Mouse (Mus musculus): ENCODE results near the gene Reg4.
A peak's percentile ranks its signal among the peaks of the same experiment; 100 is the strongest.

Reg4 gene

DNA sequence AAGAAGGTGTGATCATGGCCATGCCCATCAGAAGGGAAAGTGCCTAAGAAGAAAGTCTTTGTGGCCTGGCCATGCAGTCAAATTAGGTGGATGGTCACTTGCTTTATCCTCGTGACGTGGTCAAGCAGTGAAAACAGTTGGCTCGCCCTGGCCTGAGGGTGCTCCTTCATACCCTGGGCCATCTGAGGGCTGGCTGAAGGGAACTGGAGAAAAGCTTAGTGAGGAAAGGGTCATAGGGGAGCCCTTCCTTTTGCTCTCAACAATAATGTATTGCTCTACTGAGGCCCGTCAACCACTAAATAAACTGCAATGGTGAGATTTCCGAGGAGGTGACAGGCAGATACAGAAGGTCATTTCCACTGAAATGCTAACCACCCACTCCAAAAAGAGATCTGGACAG lies 15.3 kb downstream of the Reg4 start:
- DNase-seq (ENCODE audit: low spot score), result no peak

- no peak for DNase-seq (ENCODE audit: low spot score)
Measured at GRCm38 (mm10) chr3:98238150-98238549, 16.2 kb downstream of the Reg4 start.

GRCm38 (mm10) chr3:98242051-98242450 lies 20.1 kb downstream of the Reg4 start:
- DNase-seq (ENCODE audit: low spot score), result no peak

DNA sequence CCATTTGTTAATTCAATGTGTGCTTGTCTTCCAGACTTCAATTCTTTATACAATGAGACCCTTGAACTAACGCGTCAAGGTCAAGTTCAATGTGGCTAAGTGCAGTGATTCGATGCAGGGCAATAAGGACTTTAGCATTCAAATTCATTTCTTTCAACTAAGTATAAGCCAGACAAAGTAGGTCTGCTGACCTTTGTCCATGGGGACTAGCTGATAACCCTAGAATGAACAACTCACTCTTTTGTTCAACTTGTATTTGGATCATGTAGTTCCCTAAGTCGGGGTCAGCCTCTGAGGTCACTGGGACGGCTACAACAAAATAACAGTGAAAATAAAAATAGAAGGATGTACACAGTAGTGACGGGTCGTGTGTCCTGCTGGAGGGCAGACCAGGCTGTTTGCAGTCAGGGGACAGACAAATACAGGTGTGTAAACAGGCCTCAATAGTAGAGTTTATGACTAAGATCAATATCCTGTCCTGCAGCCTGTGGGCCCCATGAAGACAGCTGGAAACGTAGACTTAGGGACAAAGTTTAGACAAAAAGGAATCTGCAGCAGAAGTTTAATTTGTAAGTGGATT lies 20.6 kb downstream of the Reg4 start:
- no peak for DNase-seq (ENCODE audit: low spot score)

- DNase-seq (ENCODE audit: low spot score), result no peak
Measured at GRCm38 (mm10) chr3:98245892-98246291, 23.9 kb downstream of the Reg4 start.

DNA sequence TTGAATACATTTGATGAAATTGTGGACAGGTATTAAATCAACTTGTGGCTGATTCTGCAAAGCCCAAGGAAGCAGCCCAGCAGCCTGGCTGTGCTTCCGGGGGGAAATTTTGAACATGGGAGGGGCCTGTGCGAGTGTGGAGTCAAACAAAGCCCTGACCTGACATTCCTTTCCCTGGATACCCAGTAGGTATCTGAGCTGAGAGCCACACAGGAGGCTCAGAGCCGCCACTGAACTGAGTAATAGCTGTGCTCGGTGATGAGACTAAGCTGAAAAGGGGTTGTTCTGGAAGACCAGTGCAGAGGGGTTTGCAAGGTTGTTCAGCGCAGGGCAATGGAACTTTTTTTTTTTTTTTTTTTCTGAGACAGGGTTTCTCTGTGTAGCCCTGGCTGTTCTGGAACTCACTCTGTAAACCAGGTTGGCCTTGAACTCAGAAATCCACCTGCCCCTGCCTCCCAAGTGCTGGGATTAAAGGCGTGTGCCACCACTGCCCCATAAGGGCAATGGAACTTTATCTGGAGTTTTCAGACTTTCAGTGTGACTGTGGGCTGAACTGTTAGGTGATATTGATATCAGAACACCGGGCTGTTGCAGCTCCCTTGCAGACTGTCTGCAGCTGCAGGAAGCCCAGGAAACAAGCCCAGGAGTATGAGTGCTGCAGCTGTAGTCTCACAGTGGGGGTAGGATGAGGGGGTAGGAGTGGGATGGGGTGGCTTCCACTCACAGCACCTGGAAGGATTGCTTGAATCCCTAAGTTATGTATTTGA lies 25.2 kb downstream of the Reg4 start:
- no peak for DNase-seq (ENCODE audit: low spot score)

GRCm38 (mm10) chr3:98249378-98249777 lies 27.4 kb downstream of the Reg4 start:
- DNase-seq (ENCODE audit: low spot score), result no peak

- no peak for DNase-seq (ENCODE audit: low spot score)
Measured at GRCm38 (mm10) chr3:98249833-98250448, 28.0 kb downstream of the Reg4 start.

DNA sequence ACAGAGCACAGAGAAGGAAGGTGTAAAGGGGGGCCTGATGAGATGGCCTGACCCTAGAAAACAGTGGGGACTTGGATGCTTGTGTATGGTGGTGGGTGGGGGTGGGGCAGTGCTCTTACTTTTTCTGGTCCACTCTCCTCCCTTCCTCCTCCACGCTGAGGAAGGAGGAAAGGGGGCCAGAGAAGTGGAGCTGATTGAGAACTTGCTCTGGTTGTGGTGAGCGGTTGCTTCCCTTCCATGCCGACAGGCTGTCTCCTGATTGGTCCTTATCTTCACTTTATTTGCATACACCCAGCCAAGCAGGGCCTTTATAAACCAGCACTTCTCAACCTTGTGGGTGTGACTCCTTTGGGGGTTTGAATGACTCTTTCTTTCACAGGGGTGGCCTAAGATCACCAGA lies 32.1 kb downstream of the Reg4 start:
- DNase-seq (ENCODE audit: low spot score), result no peak

- DNase-seq (ENCODE audit: low spot score), result no peak
Measured at GRCm38 (mm10) chr3:98254656-98255583, 33.0 kb downstream of the Reg4 start.

GRCm38 (mm10) chr3:98258723-98259122 lies 36.8 kb downstream of the Reg4 start:
- no peak for DNase-seq (ENCODE audit: low spot score)

- no peak for DNase-seq (ENCODE audit: low spot score)
Measured at GRCm38 (mm10) chr3:98259271-98259751, 37.4 kb downstream of the Reg4 start.

DNA sequence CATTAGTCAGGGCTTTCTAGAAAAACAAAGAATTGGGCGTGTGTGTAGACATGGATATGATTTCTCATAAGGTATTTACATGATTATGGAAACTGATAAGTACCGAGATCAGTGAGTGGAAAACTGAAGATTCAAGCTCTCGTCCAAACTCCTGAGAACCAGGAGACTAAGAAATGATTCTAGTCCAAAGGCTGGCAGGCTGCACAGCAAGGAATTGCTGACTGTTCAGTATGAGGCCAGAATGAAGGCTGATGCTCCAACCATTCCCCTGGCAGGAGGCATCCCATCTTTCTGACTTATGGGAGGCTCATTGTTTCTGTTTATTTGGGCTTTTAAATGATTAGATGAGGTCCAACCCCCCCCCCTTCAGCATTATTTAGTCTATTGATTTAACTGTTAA lies 38.6 kb downstream of the Reg4 start:
- no peak for DNase-seq (ENCODE audit: low spot score)

- DNase-seq (ENCODE audit: low spot score), result no peak
Measured at GRCm38 (mm10) chr3:98261415-98261814, 39.5 kb downstream of the Reg4 start.

DNA sequence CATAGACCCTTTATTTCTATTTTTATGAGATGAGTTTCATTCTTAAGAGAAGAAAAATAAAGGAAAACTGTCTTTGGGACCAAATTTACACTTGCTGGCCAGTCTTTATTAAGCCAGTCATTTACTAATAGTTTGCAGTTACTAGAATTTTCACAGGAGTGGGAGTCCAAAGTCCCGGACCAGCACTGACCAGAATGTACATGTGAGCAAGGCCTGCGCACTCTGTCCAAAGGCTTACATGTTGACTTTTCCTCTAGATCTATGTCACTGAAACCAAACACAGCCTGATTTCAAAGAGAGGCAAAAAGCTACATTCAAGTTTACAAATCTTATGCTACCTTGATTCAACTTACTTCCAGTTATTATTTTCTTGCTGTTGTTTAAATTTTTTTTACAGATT lies 40.2 kb downstream of the Reg4 start:
- DNase-seq (ENCODE audit: low spot score), result no peak

GRCm38 (mm10) chr3:98267249-98267651 lies 45.3 kb downstream of the Reg4 start:
- DNase-seq (ENCODE audit: low spot score), result no peak

GRCm38 (mm10) chr3:98273623-98274398 lies 51.9 kb downstream of the Reg4 start:
- no peak for DNase-seq (ENCODE audit: low spot score)

GRCm38 (mm10) chr3:98279682-98280081 lies 57.7 kb downstream of the Reg4 start:
- DNase-seq (ENCODE audit: low spot score), result no peak

DNA sequence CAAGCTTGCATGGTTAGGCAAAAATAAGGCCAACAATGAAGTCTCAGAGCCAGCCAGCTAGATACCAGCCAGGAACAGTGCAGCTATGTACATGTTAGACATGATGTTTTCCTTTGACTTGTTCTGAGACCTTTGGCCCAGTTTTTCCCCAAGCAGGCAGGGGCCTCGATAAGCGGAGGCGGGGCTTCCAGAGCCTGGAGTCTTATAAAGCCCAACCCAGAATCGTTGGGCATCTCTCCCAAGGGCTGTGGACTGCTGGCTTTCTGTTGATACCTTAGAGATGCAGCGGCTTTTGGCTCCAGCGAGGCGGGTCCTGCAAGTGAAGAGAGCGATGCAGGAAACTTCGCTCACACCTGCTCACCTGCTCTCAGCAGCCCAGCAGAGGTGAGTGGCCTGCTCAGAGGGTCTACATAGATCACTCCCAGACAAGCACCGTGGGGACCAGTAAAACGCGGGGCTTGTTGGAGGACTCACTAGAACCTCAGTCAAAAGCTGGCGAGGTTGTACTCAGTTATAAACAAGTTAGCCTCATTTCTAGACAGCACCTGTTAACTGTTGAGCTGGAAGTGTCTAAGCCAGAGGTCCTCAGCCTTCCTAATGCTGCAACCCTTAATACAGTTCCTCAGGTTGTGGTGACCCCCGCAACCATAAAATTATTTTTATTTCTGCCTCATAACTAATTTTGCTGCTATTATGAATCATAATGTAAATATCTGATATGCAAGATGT lies 58.4 kb downstream of the Reg4 start, which contains the start of gene Hmgcs2:
Gene Hmgcs2, plus strand, starts transcription at position 232 of the 729 bp plus-strand sequence.
- no peak for DNase-seq (ENCODE audit: low spot score)

DNA sequence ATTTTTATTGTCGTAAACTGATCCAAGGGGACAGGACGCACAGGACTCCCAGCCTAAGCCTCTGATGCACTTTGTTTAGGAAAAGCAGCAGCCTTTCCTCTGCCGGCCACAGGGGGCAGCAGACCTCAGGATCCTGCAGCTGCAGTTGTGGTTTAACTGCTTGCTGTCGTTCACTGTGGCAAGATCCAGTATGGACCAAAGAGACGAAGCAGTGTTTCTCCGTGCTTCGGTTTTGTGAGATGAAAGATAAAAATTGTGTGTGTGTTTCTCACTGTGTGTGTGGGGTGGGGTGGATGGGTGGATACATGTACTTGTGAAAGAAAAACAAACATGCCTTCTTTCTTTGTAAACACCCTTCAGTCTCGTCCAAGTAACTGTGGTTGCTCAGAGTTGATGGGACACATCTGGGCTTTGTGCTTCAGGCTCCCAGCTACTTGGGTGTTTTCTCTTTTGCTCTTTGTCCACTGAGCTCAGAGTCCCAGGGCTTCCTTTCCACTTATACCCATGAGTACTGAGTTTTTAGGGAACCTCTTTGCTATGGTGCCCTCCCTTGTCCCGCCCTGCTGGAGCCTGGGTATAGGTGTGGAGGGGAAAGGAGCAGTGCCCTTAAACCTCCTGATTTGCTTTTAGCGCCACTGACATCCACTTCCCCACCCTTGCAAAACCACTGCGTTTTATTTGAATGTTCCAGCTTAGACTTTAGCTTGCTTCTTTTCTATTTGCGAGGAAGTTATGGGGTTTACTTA lies 59.1 kb downstream of the Reg4 start:
- peak; percentile 11 for DNase-seq (ENCODE audit: low spot score)

All from spleen, adult 12 weeks (tissue).